Mouse (Mus musculus) heart, postnatal 14 days (tissue): ENCODE data around the gene Parp3. TPM values are rescaled to one million over a fixed set of nuclear protein-coding genes. Genes with fewer than 3 reads are reported as not detected.
A peak's percentile ranks its signal among the peaks of the same experiment; 100 is the strongest.
"Not testable (repeated sequence)": the region's sequence is repeated elsewhere in the genome, so short reads cannot be mapped to it uniquely, and the experiment has no call there.

Experiments used
- DNase-seq, 2 experiments: peaks; one replicate each; pipeline ENCODE4 v3.0.0; 2021 to 2022
- intact Hi-C: fragments of 180-260 bp; cut with DNase I; formaldehyde crosslinking; loops from one replicate; pipeline ENCODE4 v1.15.1; 2025
- long read RNA-seq, 2 experiments: library from polyadenylated mRNA; stranded (forward); transcript quantifications; one replicate each; pipeline ENCODE4 v2.0.0; 2021
- total RNA-seq, 2 experiments: library from RNA; stranded (reverse); gene quantifications; 2 replicates each; pipeline ENCODE4 v1.2.3; 2021

Gene Parp3
- 10 to 100 TPM; 18.1 to 19.0 TPM for total RNA-seq
- long read RNA-seq, experiment 1, transcript Parp3-201 (11 exons, 2,962 nt) = major isoform, 6 of 30 reads
- long read RNA-seq, experiment 1, partial matches to known transcripts = 6 of 30 reads
- long read RNA-seq, experiment 1, other reads (novel, unspliced or antisense) = 15 of 30 reads
- long read RNA-seq, experiment 2, transcript Parp3-201 (11 exons, 2,962 nt) = major isoform, 11 of 24 reads
- long read RNA-seq, experiment 2, partial matches to known transcripts = 0 of 24 reads
- long read RNA-seq, experiment 2, other reads (novel, unspliced or antisense) = 9 of 24 reads

DNA sequence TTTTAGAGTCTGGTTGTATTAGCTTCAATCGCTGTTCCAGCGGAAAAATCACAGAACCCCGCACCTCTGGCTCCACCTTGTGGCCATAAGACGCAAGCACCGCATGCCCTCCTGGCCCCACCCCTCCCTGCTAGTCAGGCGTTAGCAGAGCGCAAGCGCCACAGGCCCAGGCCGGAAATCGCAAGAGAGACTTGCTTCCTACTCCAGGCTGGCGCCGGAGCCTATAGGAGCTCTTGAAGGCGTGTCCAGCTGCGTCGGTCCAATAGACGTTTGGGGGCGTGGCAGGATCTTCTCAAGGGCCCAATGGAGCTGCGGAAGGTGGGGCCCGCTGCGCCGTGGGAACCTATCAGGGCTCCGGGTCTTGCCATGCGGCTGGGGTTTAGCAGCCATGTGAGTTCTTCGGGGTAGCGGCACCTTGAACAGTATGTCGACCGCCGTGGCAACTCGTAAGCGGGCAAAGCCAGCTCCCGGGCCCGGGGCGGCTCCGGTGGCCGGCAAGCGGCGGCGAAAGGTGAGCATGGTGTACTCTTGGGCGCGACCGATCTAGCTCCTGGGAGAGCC lies at the start of gene Parp3:
Gene Parp3 (minus strand): TSS at position 26 of the 561 bp plus-strand sequence.
- peak; percentile 97 to 98 for DNase-seq
- intact Hi-C loops = loop anchor here (1.0 to 5.0 kb wide), 4 partner anchors 29 to 188 kb away; partner anchors contain the start of gene Dusp7

DNA sequence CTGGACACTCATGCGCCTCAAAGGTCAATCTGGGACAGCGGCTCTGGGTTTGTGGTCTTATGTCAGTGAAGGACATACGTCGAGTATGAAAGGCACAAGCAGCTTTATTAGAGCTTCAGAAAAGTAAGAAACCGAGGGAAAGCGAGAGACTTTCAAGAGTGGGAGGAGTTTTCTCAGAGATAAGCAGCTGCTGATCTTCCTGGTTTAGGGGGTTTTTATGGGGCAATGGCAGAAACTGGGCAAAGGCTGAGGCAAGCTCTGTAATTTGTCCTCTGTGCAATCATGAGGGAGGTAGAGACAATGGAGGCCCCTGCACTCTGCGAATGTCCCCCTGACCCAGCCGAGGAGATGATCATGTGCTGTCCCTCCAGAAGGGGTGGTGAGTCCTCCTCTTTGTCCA lies 43.2 kb upstream of the Parp3 start:
- intact Hi-C loops = no loop called here
- no peak for DNase-seq

DNA sequence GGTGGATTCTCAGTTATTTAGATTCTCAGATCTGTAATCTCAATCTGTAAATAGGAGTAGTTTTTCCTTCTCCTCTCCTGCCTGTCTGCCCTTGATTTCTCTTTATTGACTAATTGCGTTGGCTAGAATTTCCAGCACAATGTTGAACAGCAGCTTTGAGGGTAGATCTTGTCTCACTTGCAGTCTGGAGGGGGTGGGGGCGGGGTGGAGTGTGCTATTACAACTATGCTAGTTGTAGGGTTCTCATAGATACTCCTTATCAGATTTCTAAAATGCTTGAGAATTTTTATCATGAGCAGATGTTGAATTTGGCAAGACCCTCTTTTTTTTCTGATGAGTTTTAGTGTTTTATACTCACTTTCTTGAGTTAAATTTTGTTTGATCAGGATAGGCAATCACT lies 42.7 kb upstream of the Parp3 start:
- intact Hi-C loops = no loop called here

DNA sequence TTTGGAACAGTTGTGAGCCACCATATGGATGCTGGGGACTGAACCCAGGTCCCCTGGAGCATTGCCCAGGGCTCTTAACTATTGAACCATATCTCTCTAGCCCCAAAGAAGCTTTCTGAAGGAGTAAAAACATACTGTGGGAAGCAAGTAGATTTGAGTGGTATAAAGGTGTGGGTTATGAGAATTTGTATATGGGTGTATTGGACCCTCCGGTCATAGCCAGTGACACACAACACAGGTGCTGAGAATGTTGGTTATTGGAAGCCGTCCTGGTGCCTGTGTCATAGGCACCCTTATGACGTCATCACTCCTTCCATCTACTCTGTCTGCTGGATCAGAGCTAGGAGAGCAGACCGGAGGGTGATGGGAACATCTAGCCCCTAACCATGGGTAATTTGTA lies 37.5 kb upstream of the Parp3 start, which contains the start of gene Iqcf5:
Gene Iqcf5 (plus strand): TSS at position 301 of the 400 bp plus-strand sequence.
- intact Hi-C loops = no loop called here
- no peak for DNase-seq

More for the DNA sequence above, 42.7 kb upstream of the Parp3 start:
- DNase-seq = no peak

DNA sequence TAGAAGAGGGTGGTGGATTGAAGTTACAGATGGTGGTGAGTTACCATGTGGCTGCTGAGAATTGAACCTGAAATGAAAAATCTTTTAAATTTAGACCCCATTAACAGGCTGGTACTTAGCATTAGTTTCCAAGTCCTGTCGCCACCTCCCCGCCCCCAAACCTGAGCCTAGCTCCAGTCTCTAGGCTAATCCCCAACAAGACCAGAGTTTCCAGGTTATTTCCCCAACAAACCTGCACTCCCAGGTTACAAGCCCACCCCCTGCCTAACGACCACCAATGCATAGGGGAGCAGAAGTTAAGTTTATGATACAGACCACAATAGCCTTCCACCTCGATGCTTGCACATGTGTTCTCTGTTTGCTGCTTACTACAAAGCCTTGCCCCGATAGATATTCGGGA lies 36.8 kb upstream of the Parp3 start:
- intact Hi-C loops = no loop called here
- no peak for DNase-seq

DNA sequence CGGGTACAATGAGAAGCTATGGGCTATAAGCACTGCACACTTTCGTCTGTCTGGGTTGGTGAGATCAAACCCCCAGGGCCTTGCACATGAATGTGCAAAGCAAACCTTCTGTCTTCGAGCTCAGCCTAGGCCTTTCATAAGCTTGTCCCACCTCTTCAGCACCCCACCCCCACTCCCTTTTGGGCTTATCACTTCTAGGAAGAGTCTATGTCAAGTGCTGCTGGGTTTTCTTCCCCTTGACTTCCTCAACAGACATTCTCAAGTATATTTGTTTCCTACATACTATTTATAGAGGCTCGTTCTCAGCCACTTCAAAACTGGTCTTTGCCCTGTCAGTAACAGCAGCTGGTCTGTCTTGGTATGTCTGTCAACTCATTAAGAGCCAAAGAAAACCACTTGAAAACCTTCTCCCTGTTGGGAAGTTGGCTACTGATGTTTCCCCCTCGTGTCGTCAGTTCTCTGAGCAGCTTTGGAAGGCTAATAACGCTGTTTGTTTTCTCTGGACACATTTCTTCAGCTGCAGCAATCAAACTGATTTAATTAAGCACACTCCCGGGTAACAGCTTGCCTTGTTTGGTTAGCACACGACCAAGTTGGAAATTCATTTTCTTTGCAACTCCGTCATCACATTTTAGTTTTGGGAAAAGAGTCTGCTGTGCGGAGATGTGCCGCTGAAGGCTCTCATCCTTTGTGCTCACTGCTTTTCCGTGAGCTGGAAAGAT lies 36.1 kb upstream of the Parp3 start:
- DNase-seq = peak in 1 of 2 experiments; percentile 4

DNA sequence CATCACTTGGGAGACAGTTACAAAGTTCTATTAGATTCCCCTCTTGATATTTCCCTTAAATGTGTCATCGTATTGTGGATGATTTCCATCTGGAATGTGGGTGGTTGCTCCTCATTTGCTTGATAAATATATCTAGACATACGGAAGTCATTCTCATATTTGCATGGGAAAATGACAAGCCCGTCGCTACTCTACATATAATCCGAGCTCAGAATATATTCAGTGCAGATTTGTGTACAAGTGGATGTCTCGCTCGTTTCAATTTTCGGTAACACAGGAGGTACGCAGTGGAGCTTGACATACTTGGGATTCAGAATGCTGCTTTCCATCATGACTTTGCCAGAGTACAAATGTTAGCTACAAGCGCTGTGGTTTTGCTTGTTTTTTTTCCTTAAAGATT lies 32.6 kb upstream of the Parp3 start:
- DNase-seq = no peak
- intact Hi-C loops = no loop called here

More for the DNA sequence above, 36.1 kb upstream of the Parp3 start:
- intact Hi-C loops = no loop called here

DNA sequence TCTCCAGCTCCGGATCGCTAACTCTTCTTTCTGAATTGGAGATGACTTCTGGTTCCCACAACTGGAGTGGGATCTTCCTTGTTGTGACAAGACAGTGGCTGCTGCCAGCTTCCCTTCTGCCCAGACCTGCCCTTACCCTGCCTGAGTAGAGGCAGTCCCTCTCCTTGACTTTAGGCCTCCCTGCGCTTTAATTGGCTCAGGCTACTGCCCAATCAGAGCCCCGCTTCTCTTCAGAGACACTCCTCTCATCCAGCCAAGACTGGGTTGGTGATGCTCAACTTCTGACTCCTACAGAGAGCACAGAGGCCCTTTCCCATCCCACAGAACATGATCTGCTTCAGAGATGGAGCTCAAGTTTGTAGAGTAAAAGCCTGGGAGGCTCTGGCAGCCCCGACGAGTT lies 27.5 kb upstream of the Parp3 start:
- DNase-seq = no peak
- intact Hi-C loops = no loop called here

DNA sequence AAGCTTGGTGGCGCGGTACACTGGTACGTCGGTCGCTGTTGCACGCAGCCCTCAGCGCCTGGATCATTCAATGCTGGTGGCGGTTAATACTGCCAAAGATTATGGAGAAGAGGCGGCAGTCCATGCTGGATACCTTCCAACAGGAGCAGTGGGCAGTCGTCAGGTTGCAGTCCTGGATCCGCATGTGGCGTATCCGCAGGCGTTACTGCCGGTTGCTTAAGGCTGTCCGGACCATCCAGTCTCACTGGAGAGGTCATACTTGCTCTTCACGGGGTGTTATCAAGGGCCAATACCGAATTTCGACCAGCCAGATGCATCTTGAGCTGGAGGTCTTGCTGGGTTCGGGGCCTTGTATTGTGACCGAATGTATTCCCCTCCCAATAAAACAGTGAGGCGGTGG lies 25.1 kb upstream of the Parp3 start:
- no peak for DNase-seq
- intact Hi-C loops = no loop called here

DNA sequence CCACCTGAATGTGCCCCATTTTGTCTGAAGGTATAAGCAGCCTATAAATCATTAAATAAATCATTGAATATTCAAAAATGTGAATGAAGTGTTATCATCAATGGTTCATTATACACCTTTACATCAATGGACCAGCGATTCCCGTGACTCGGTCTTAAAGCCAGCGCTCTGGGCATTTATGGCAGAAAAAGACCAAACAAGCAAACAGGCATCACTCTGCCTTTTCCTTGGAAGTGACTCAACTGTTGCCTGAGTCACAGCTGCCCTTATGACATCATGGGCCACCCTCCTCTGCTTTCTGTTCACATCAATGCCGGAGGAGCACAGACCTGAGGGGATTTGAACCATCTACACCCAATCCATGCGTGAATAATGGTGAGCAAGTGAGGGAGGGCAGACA lies 22.9 kb upstream of the Parp3 start, which contains the start of gene Iqcf1:
Gene Iqcf1 (plus strand): TSS at position 301 of the 400 bp plus-strand sequence.
- intact Hi-C loops = no loop called here
- no peak for DNase-seq

DNA sequence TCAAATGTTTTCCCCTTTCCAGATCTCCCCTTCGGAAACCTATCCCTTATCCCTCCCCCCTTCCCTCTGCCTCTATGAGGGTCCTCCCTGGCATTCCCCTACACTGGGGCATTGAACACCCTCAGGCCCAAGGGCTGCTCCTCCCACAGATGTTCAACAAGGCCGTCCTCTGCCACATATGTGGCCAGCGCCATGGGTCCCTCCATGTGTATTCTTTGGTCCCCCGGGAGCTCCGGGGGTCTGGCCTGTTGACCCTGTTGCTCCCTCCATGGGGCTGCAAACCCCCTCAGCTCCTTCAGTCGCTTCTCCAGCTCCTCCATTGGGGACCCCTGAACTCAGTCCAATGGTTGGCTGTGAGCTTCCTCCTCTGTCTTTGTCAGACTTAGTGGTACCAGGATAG lies 10.9 kb upstream of the Parp3 start:
- DNase-seq, intact Hi-C loops: not testable (repeated sequence)

DNA sequence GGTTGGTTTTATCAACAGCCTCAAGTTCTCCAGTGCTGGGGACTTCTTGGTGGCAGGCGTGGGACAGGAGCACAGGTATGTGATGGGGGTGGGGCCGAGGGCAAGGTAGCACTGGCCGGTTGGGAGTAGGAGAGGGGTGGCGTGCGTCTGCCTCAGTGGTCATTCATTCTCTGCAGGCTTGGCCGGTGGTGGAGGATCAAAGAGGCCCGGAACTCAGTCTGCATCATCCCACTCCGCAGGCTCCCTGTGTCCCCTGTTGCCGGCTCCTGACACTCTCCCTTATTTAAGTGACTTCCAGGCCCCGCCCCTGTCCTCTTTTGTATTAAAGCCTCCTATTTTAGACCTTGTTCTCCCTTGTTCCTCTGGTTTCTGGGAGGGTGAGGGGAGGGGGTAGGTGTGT lies 8.3 kb upstream of the Parp3 start:
- no peak for DNase-seq
- intact Hi-C loops = no loop called here

DNA sequence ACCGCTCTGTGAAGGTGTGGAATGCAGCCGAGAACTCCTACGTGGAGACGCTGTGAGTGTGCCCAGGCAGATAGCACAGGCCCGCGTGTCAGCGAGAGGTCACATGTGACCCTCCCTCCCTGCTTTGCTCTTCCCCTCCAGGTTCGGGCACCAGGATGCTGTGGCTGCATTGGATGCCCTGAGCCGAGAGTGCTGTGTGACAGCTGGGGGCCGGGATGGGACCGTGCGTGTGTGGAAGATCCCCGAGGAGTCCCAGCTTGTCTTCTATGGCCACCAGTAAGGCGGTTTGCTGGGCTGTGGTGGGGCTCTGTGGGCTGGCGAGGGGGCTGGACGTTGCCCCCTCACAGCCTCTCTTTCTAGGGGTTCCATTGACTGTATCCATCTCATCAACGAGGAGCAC lies 6.9 kb upstream of the Parp3 start:
- intact Hi-C loops = no loop called here
- DNase-seq = peak in 1 of 2 experiments; percentile 0

DNA sequence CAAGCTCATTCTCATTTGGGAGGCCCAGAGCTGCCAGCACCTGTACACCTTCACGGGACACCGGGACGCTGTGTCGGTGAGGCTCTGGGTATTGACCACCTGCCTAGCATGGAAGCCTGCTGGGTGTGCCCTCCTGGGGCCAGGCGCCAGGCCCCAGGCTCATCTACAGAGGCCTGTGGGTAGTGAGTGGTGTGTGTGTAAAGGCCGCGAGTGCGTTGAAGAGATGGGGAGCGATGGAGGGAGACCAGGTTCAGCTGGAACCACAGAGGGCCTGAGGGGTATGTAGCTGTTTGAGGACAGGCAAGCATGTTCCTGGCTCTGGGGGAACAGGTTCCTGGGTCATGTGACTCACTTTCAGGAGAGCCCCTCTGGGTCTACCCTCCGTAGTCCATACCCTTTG lies 6.4 kb upstream of the Parp3 start:
- peak in 1 of 2 experiments; percentile 0 for DNase-seq
- intact Hi-C loops = no loop called here

DNA sequence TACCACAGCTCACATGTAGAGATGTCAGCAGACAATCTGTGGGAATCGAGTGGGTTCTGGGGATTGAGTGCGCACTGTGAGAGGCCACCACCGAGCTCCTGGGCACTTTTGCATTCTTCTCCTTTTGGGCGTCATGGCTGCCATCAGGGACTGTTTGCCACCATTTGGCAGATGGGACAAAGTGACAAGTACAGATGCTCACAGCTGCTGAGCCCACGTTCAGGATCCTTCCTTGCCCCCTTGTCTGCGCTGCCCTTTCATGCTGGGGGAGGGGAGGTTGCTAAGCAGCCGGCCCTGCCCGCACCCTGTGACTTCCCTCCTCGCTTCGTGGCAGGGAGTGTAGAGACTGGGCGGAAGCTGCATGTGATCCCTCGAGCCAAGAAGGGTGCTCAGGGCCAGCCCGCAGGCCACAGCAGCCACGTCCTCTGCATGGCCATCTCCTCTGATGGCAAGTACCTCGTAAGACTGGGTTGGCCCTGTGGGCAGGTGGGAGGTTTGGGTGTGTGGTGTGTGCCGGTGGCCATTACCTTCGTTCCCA lies 5.9 kb upstream of the Parp3 start:
- DNase-seq = no peak
- intact Hi-C loops = no loop called here

DNA sequence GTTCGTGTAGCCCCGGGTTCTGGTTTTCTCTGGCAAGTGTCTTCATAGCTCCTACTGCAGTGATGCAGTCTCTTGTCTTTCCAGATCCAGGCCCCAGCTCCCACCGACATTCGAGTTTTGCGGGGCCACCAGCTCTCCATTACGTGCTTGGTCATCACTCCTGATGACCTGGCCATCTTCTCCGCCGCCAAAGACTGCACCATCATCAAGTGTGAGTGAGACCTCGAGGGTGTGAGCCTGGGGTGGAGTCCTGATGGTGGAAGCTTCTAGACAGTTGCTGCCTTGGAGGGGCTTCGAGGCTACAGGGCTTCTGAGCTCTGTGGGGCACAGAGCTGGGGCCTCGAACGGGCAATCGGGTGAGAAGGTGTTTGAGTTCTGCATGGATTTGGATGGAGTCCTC lies 4.9 kb upstream of the Parp3 start:
- peak in 1 of 2 experiments; percentile 0 for DNase-seq
- intact Hi-C loops = no loop called here

DNA sequence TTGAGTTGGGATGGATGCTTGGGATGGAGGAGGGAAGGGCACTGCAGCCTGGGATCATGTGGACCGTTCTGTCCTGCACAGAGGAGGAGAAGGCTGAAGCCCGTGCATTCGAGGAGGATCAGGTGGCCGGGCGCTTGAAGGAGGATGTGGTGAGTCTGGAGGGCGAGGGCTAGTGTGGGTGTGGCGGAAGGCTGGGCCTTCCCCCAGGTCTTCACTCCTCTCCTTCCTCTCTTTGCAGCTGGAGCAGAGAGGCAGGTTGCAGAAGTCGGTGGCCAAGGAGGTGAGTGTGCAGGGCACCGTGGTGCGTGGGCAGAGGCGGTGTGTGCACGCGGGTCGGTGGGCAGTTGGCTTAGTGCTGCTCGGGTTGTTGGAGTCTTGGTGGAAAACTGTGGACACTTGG lies 4.3 kb upstream of the Parp3 start:
- no peak for DNase-seq
- intact Hi-C loops = no loop called here

DNA sequence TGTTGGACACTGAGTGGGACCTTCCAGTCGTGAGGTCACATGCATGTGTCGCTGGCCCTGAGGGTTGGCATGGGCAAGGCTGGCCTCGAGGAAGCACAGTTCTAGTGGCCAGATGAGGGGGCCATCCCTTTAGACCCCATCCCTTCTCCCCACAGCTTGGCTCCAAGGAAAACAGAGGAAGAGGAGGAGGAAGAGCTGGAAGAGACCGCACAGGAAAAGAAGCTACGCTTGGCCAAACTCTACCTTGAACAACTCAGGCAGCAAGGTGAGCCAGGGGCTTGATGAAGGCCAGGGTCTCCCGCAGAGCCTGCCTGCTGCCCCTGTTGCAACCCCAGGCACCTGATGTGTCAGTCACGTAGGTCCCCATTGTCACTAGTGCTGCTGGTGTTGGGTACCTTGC lies 3.8 kb upstream of the Parp3 start:
- DNase-seq = no peak
- intact Hi-C loops = no loop called here

DNA sequence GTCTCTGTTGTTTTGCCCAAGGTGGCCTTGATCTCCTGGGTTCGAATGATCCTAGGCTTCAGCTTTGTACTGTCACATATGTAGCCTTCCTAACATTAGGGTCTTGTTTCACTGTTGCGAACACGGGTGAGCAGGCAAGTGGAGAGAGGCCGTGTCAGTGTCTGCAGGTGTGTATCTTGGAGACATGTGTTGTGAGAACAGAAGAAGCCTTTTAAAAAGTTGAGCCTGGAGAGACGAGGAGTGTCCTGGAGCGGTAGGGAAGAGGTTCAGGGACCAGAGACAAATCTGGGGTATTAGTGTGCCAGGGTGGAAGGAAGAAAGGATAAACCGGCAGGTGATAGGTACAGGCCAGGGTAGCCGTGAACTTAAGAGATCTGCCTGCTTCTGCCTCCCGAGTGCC lies 1.4 kb upstream of the Parp3 start:
- intact Hi-C loops = loop anchor here (5.0 kb wide), 2 partner anchors 111 to 171 kb away; partner anchors contain the start of gene Dusp7
- DNase-seq = no peak

DNA sequence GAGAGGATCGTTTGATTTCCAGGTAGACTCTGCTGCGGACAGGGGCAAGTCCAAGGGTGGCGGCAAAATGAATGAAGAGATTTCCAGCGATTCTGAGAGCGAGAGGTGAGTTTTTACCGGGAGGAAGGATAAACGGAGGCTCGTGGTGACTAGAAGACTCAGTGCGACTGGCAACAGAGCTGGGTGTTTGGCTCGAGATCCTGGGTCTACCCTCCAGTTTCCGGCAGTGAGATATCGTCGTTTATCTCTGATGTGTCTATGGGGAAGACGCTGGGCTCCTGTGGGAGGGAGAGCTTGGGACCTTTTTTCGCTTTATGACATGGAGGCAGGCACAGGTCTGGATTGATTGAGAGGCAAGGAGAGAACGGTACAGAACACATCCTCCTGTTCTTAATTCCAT lies 900 bp upstream of the Parp3 start:
- intact Hi-C loops = loop anchor here (2.0 to 5.0 kb wide), 3 partner anchors 110 to 189 kb away; partner anchors contain the start of gene Dusp7
- DNase-seq = no peak
